Mouse (Mus musculus): ENCODE results near the gene Esd.

Gene Esd

GRCm38 (mm10) chr14:74794931-74795330 lies 62.8 kb downstream of the Esd start:
- in situ Hi-C loops (cut with MboI), result no loop called here

GRCm38 (mm10) chr14:74797386-74798062 lies 65.4 kb downstream of the Esd start:
- in situ Hi-C loops (cut with MboI), result no loop called here

- in situ Hi-C loops (cut with MboI), result no loop called here
Observed at GRCm38 (mm10) chr14:74798063-74798890, 66.2 kb downstream of the Esd start.

Data from mature B cell (primary cell).